Mouse (Mus musculus) embryonic facial prominence, embryonic 15.5 days (tissue): ENCODE measurements at regions not wholly inside any gene's neighbourhood (a gene's known extent, or its start where the extent isn't known, plus 50 kb on each side); places are given as distances from the start of the nearest gene placed in this dataset.

Experiments used
- ATAC-seq: fragments of 200-750 bp; cut with Nextera tagmentation; 2 replicates; pipeline ENCODE4 v1.8.0; 2017; ENCODE audit warnings: low read depth, moderate TSS enrichment; ENCODE audit not compliant: insufficient number of reproducible peaks, low FRiP score, low TSS enrichment
- H3K27ac ChIP-seq: fragments of 300-500 bp; sonication (generic); replicated peaks from 2 replicates; pipeline ENCODE4 v1.5.1; 2015; ENCODE audit warnings: mild to moderate bottlenecking, inconsistent platforms
- H3K27me3 ChIP-seq: fragments of 300-500 bp; sonication (generic); 2 replicates; pipeline ENCODE4 v1.6.1; 2015; ENCODE audit warnings: inconsistent platforms
- H3K36me3 ChIP-seq: fragments of 300-500 bp; sonication (generic); 2 replicates; pipeline ENCODE4 v1.6.1; 2015; ENCODE audit warnings: mild to moderate bottlenecking, inconsistent platforms
- H3K4me1 ChIP-seq: fragments of 300-500 bp; sonication (generic); 2 replicates; pipeline ENCODE4 v1.6.1; 2015; ENCODE audit warnings: inconsistent platforms
- H3K4me2 ChIP-seq: fragments of 300-500 bp; sonication (generic); replicated peaks from 2 replicates; pipeline ENCODE4 v1.6.1; 2015; ENCODE audit warnings: mild to moderate bottlenecking, inconsistent platforms
- H3K4me3 ChIP-seq: fragments of 300-500 bp; sonication (generic); replicated peaks from 2 replicates; pipeline ENCODE4 v1.5.1; 2015; ENCODE audit warnings: mild to moderate bottlenecking, inconsistent platforms
- H3K9ac ChIP-seq: fragments of 300-500 bp; sonication (generic); 2 replicates; pipeline ENCODE4 v1.6.1; 2015; ENCODE audit warnings: inconsistent platforms
- H3K9me3 ChIP-seq: fragments of 300-500 bp; sonication (generic); replicated peaks from 2 replicates; pipeline ENCODE4 v1.6.1; 2016; ENCODE audit warnings: inconsistent platforms
- WGBS: fragments of 180-500 bp; shearing (Covaris S2); methylation state at CpG from one replicate; pipeline ENCODE4 v1.1.7; 2015; 5-methylcytosine and 5-hydroxymethylcytosine counted together

- Histone ChIP-seq H3K4me1 (peaks cover 24% of the 10 kb centered on the region), H3K4me3 (no peak overlapping the region), H3K9me3 (no peaks in the 10 kb centered on the region), H3K4me2 (no peak overlapping the region), H3K27me3 (no peaks in the 10 kb centered on the region), H3K36me3 (no peaks in the 10 kb centered on the region), H3K27ac (no peak overlapping the region), H3K9ac (no peak overlapping the region)
- WGBS = 26% methylated on average over 8 of the region's 8 CpGs
- no peak for ATAC-seq
Measured at GRCm38 (mm10) chr4:142302041-142302723, 63.0 kb upstream of the Kazn start.

DNA sequence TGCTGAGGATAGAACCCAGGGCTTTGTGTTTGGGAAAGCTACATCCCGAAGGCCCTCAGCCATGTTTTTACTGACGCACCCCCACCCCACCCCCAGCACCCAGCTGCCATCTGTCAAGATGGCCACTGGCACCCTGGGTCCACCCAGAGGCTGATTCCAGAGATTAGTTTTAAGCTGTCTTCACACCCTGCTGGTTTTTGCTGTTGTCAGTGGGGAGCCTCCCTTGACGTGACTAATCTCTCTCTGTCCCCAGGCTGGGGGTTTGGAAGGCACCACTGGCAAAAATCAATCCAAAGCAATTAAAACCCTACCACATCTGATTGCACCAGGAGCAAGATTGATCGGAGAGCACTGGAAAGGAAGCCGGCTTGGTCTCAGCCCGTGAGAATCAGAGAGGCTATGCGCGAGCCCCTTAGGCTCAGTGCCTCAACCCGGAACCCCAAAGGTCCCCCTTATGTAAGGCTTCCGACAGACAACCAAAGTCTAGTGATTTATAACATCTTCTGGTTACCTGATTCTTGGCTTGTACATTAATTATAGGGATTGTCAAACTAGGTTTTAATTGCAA, 59.7 kb upstream of the Kazn start:
- ATAC-seq = no peak
- 61% methylated on average over 10 of the region's 10 CpGs for WGBS
- Histone ChIP-seq H3K27me3 (no peaks in the 10 kb centered on the region), H3K4me1 (peaks cover 20% of the 10 kb centered on the region), H3K9me3 (no peaks in the 10 kb centered on the region), H3K4me3 (no peak overlapping the region), H3K27ac (no peak overlapping the region), H3K36me3 (no peaks in the 10 kb centered on the region), H3K9ac (no peak overlapping the region), H3K4me2 (no peak overlapping the region)

DNA sequence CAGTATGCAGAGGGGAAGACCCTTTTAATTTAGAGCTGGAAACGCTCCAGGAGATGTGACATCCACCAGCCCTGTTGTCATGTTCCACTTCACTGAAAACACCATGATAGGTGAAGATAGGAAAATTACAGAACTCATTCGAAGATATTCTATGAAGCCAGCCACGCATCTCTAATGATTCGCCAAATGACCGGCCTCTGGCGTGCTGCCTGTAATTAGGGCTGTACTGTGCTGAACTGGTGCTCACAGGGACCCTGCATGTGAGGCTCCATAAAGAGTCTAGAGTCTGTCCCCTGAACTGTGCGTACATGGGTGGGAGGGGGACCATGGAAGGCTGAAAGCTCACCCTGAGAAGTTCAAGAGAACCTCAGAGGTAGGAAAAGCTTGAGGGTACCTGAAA, 53.6 kb upstream of the Kazn start:
- 68% methylated on average over 7 of the region's 7 CpGs for WGBS
- Histone ChIP-seq H3K4me1 (peaks cover 5% of the 10 kb centered on the region; the same call in 1 of the 2 replicates), H3K9me3 (no peaks in the 10 kb centered on the region), H3K4me3 (no peak overlapping the region), H3K36me3 (no peaks in the 10 kb centered on the region), H3K4me2 (no peak overlapping the region), H3K27ac (no peak overlapping the region), H3K9ac (no peak overlapping the region), H3K27me3 (no peaks in the 10 kb centered on the region)
- no peak for ATAC-seq

GRCm38 (mm10) chr4:142292334-142292733, 53.1 kb upstream of the Kazn start:
- H3K9me3 ChIP-seq = no peaks in the 10 kb centered on the region
- no peak for ATAC-seq
- H3K36me3 ChIP-seq = no peaks in the 10 kb centered on the region
- no peak overlapping the region for H3K4me2 ChIP-seq
- WGBS = 67% methylated on average over 9 of the region's 9 CpGs
- no peak overlapping the region for H3K27ac ChIP-seq
- H3K4me3 ChIP-seq = no peak overlapping the region
- peaks cover 5% of the 10 kb centered on the region; the same call in 1 of the 2 replicates for H3K4me1 ChIP-seq
- H3K9ac ChIP-seq = no peak overlapping the region
- H3K27me3 ChIP-seq = no peaks in the 10 kb centered on the region

DNA sequence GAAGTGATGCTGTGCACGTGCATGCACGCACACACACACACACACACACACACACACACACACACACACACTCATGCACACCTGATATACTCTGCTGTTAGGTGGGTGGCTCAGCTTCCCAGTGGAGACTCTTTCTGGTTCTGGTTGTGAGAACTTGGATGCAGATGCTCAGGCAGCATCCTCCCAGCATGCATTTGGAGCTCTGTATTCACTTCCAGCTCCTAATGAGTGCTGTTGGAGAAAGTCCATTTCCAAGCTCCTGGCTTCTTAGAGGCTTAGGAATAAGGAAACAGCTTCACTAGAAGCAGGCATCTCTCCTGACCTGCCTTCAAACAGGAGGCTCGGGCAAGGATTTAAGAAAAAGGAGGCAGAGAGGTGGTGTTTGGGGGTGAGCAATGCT, 52.2 kb upstream of the Kazn start:
- Histone ChIP-seq H3K9ac (no peak overlapping the region), H3K27me3 (no peaks in the 10 kb centered on the region), H3K27ac (no peak overlapping the region), H3K4me3 (no peak overlapping the region), H3K4me1 (peaks cover 5% of the 10 kb centered on the region; the same call in 1 of the 2 replicates), H3K9me3 (no peaks in the 10 kb centered on the region), H3K36me3 (no peaks in the 10 kb centered on the region), H3K4me2 (no peak overlapping the region)
- ATAC-seq = no peak
- 75% methylated on average over 3 of the region's 3 CpGs for WGBS
